Mouse (Mus musculus): ENCODE measurements at regions not wholly inside any gene's neighbourhood (a gene's known extent, or its start where the extent isn't known, plus 50 kb on each side); places are given as distances from the start of the nearest gene placed in this dataset.

- ATAC-seq (ENCODE audit: low FRiP score) = no peak
- no peak overlapping the region for H3K4me3 ChIP-seq (replicated peaks; ENCODE audit: low read length)
- no peak overlapping the region for H3K4me2 ChIP-seq (replicated peaks)
- H3K9me3 ChIP-seq (ENCODE audit: control insufficient read depth, low read length) = no peaks in the 10 kb centered on the region
- H3K36me3 ChIP-seq (replicated peaks; ENCODE audit: control insufficient read depth, insufficient read depth) = no peaks in the 10 kb centered on the region
- WGBS = 91% methylated on average over 5 of the region's 5 CpGs
- no peak overlapping the region for H3K9ac ChIP-seq
- DNase-seq (ENCODE audit: low spot score) = no peak
- no peaks in the 10 kb centered on the region for H3K27me3 ChIP-seq (ENCODE audit: control insufficient read depth, insufficient read depth, low read length)
- peaks cover 4% of the 10 kb centered on the region; the same call in 1 of the 2 replicates for H3K4me1 ChIP-seq (replicated peaks; ENCODE audit: control insufficient read depth, insufficient read depth, low read length)
- no peak overlapping the region for H3K27ac ChIP-seq
Observed at GRCm38 (mm10) chr9:61682744-61683259, 231.5 kb downstream of the Rplp1 start.

- H3K4me1 ChIP-seq (replicated peaks; ENCODE audit: control insufficient read depth, insufficient read depth, low read length) = peaks cover 4% of the 10 kb centered on the region; the same call in 1 of the 2 replicates
- no peak overlapping the region for H3K4me3 ChIP-seq (replicated peaks; ENCODE audit: low read length)
- H3K27ac ChIP-seq = no peak overlapping the region
- no peak overlapping the region for H3K4me2 ChIP-seq (replicated peaks)
- no peak overlapping the region for H3K9ac ChIP-seq
- H3K36me3 ChIP-seq (replicated peaks; ENCODE audit: control insufficient read depth, insufficient read depth) = no peaks in the 10 kb centered on the region
- H3K9me3 ChIP-seq (ENCODE audit: control insufficient read depth, low read length) = no peaks in the 10 kb centered on the region
- no peak for ATAC-seq (ENCODE audit: low FRiP score)
- no peak for DNase-seq (ENCODE audit: low spot score)
- WGBS = 75% methylated on average over 4 of the region's 4 CpGs
- no peaks in the 10 kb centered on the region for H3K27me3 ChIP-seq (ENCODE audit: control insufficient read depth, insufficient read depth, low read length)
Observed at GRCm38 (mm10) chr9:61682316-61682715, 232.0 kb downstream of the Rplp1 start.

GRCm38 (mm10) chr9:61681406-61681805 is 232.9 kb downstream of the Rplp1 start:
- Histone ChIP-seq H3K36me3 (replicated peaks; ENCODE audit: control insufficient read depth, insufficient read depth) (no peaks in the 10 kb centered on the region), H3K4me2 (replicated peaks) (no peak overlapping the region), H3K9me3 (ENCODE audit: control insufficient read depth, low read length) (no peaks in the 10 kb centered on the region), H3K4me3 (replicated peaks; ENCODE audit: low read length) (no peak overlapping the region), H3K27ac (no peak overlapping the region), H3K27me3 (ENCODE audit: control insufficient read depth, insufficient read depth, low read length) (no peaks in the 10 kb centered on the region), H3K9ac (no peak overlapping the region), H3K4me1 (replicated peaks; ENCODE audit: control insufficient read depth, insufficient read depth, low read length) (peaks cover 4% of the 10 kb centered on the region; the same call in 1 of the 2 replicates)
- ATAC-seq (ENCODE audit: low FRiP score) (no peak), DNase-seq (ENCODE audit: low spot score) (no peak)
- WGBS = 68% methylated on average over 5 of the region's 5 CpGs

- Histone ChIP-seq H3K27ac (no peak overlapping the region), H3K4me3 (replicated peaks; ENCODE audit: low read length) (no peak overlapping the region), H3K9ac (no peak overlapping the region), H3K4me2 (replicated peaks) (no peak overlapping the region), H3K36me3 (replicated peaks; ENCODE audit: control insufficient read depth, insufficient read depth) (no peaks in the 10 kb centered on the region), H3K27me3 (ENCODE audit: control insufficient read depth, insufficient read depth, low read length) (no peaks in the 10 kb centered on the region), H3K9me3 (ENCODE audit: control insufficient read depth, low read length) (no peaks in the 10 kb centered on the region), H3K4me1 (replicated peaks; ENCODE audit: control insufficient read depth, insufficient read depth, low read length) (peaks cover 4% of the 10 kb centered on the region; the same call in 1 of the 2 replicates)
- ATAC-seq (ENCODE audit: low FRiP score) (no peak), DNase-seq (ENCODE audit: low spot score) (no peak)
- WGBS = 37% methylated on average over 6 of the region's 6 CpGs
Observed at GRCm38 (mm10) chr9:61680911-61681311, 233.4 kb downstream of the Rplp1 start.

GRCm38 (mm10) chr9:61679686-61680085 is 234.7 kb downstream of the Rplp1 start:
- ATAC-seq (ENCODE audit: low FRiP score) (no peak), DNase-seq (ENCODE audit: low spot score) (no peak)
- no peak overlapping the region for H3K4me2 ChIP-seq (replicated peaks)
- whole genome bisulfite sequencing = 94% methylated on average over 6 of the region's 6 CpGs
- no peak overlapping the region for H3K4me3 ChIP-seq (replicated peaks; ENCODE audit: low read length)
- H3K27me3 ChIP-seq (ENCODE audit: control insufficient read depth, insufficient read depth, low read length) = no peaks in the 10 kb centered on the region
- H3K9me3 ChIP-seq (ENCODE audit: control insufficient read depth, low read length) = no peaks in the 10 kb centered on the region
- H3K9ac ChIP-seq = no peak overlapping the region
- no peaks in the 10 kb centered on the region for H3K36me3 ChIP-seq (replicated peaks; ENCODE audit: control insufficient read depth, insufficient read depth)
- peaks cover 4% of the 10 kb centered on the region; the same call in 1 of the 2 replicates for H3K4me1 ChIP-seq (replicated peaks; ENCODE audit: control insufficient read depth, insufficient read depth, low read length)
- H3K27ac ChIP-seq = no peak overlapping the region

GRCm38 (mm10) chr9:61677603-61678002 is 236.7 kb downstream of the Rplp1 start:
- Histone ChIP-seq H3K27me3 (ENCODE audit: control insufficient read depth, insufficient read depth, low read length) (no peaks in the 10 kb centered on the region), H3K4me1 (replicated peaks; ENCODE audit: control insufficient read depth, insufficient read depth, low read length) (peaks cover 4% of the 10 kb centered on the region; the same call in 1 of the 2 replicates), H3K27ac (no peak overlapping the region), H3K9me3 (ENCODE audit: control insufficient read depth, low read length) (no peaks in the 10 kb centered on the region), H3K4me3 (replicated peaks; ENCODE audit: low read length) (no peak overlapping the region), H3K9ac (no peak overlapping the region), H3K36me3 (replicated peaks; ENCODE audit: control insufficient read depth, insufficient read depth) (no peaks in the 10 kb centered on the region), H3K4me2 (replicated peaks) (no peak overlapping the region)
- 77% methylated on average over 3 of the region's 3 CpGs for WGBS
- DNase-seq (ENCODE audit: low spot score) (no peak), ATAC-seq (ENCODE audit: low FRiP score) (no peak)

- Histone ChIP-seq H3K27me3 (ENCODE audit: control insufficient read depth, insufficient read depth, low read length) (no peaks in the 10 kb centered on the region), H3K4me3 (replicated peaks; ENCODE audit: low read length) (no peak overlapping the region), H3K36me3 (replicated peaks; ENCODE audit: control insufficient read depth, insufficient read depth) (no peaks in the 10 kb centered on the region), H3K4me1 (replicated peaks; ENCODE audit: control insufficient read depth, insufficient read depth, low read length) (peaks cover 4% of the 10 kb centered on the region; the same call in 1 of the 2 replicates), H3K9ac (no peak overlapping the region), H3K4me2 (replicated peaks) (no peak overlapping the region), H3K9me3 (ENCODE audit: control insufficient read depth, low read length) (no peaks in the 10 kb centered on the region), H3K27ac (no peak overlapping the region)
- ATAC-seq (ENCODE audit: low FRiP score) = no peak
- 69% methylated on average over 11 of the region's 11 CpGs for WGBS
- DNase-seq (ENCODE audit: low spot score) = no peak
Observed at GRCm38 (mm10) chr9:61677037-61677436, 237.3 kb downstream of the Rplp1 start.

- DNase-seq (ENCODE audit: low spot score) (no peak), ATAC-seq (ENCODE audit: low FRiP score) (no peak)
- H3K4me3 ChIP-seq (replicated peaks; ENCODE audit: low read length) = no peak overlapping the region
- H3K27ac ChIP-seq = no peak overlapping the region
- no peaks in the 10 kb centered on the region for H3K36me3 ChIP-seq (replicated peaks; ENCODE audit: control insufficient read depth, insufficient read depth)
- 83% methylated on average over 2 of the region's 2 CpGs for WGBS
- H3K9ac ChIP-seq = no peak overlapping the region
- H3K9me3 ChIP-seq (ENCODE audit: control insufficient read depth, low read length) = no peaks in the 10 kb centered on the region
- H3K4me2 ChIP-seq (replicated peaks) = no peak overlapping the region
- H3K27me3 ChIP-seq (ENCODE audit: control insufficient read depth, insufficient read depth, low read length) = no peaks in the 10 kb centered on the region
- H3K4me1 ChIP-seq (replicated peaks; ENCODE audit: control insufficient read depth, insufficient read depth, low read length) = no peaks in the 10 kb centered on the region
Observed at GRCm38 (mm10) chr9:61675366-61675765, 239.0 kb downstream of the Rplp1 start.

GRCm38 (mm10) chr9:61673575-61674203 is 240.7 kb downstream of the Rplp1 start:
- DNase-seq (ENCODE audit: low spot score) = no peak
- Histone ChIP-seq H3K4me2 (replicated peaks) (no peak overlapping the region), H3K27me3 (ENCODE audit: control insufficient read depth, insufficient read depth, low read length) (no peaks in the 10 kb centered on the region), H3K9me3 (ENCODE audit: control insufficient read depth, low read length) (no peaks in the 10 kb centered on the region), H3K4me1 (replicated peaks; ENCODE audit: control insufficient read depth, insufficient read depth, low read length) (no peaks in the 10 kb centered on the region), H3K36me3 (replicated peaks; ENCODE audit: control insufficient read depth, insufficient read depth) (no peaks in the 10 kb centered on the region), H3K27ac (no peak overlapping the region), H3K4me3 (replicated peaks; ENCODE audit: low read length) (no peak overlapping the region), H3K9ac (no peak overlapping the region)
- WGBS = 73% methylated on average over 16 of the region's 16 CpGs
- no peak for ATAC-seq (ENCODE audit: low FRiP score)

All from hindbrain, embryonic 14.5 days (tissue).